Mouse (Mus musculus) forebrain, embryonic 14.5 days (tissue): ENCODE measurements around the gene Olfr1348. TPM values are rescaled to one million over a fixed set of nuclear protein-coding genes. Genes with fewer than 3 reads are reported as not detected.

Experiments used
- ATAC-seq: fragments of 200-750 bp; cut with Nextera tagmentation; 2 replicates; pipeline ENCODE4 v1.8.0; 2017; ENCODE audit warnings: mild to moderate bottlenecking, moderate library complexity
- DNase-seq: peaks from one replicate; pipeline ENCODE4 v3.0.0-alpha.2; 2015; ENCODE audit warnings: low spot score
- H3K27ac ChIP-seq: fragments of 300-500 bp; sonication (generic); 2 replicates; pipeline ENCODE4 v1.5.1; 2014; ENCODE audit warnings: low read depth, mild to moderate bottlenecking, control low read depth, low read length, moderate library complexity
- H3K27me3 ChIP-seq: fragments of 300-500 bp; sonication (generic); replicated peaks from 2 replicates; pipeline ENCODE4 v1.6.1; 2014; ENCODE audit warnings: low read length, control low read depth, mixed read lengths; ENCODE audit not compliant: control insufficient read depth, insufficient read depth
- H3K36me3 ChIP-seq: fragments of 300-500 bp; sonication (generic); 2 replicates; pipeline ENCODE4 v1.6.1; 2014; ENCODE audit warnings: low read length, control low read depth; ENCODE audit not compliant: control insufficient read depth, insufficient read depth
- H3K4me1 ChIP-seq: fragments of 300-500 bp; sonication (generic); 2 replicates; pipeline ENCODE4 v1.6.1; 2014; ENCODE audit warnings: antibody characterized with exemption, low read length, control low read depth; ENCODE audit not compliant: control insufficient read depth, insufficient read depth
- H3K4me2 ChIP-seq: fragments of 300-500 bp; sonication (generic); 2 replicates; pipeline ENCODE4 v1.6.1; 2014; ENCODE audit warnings: mild to moderate bottlenecking, control low read depth, low read length
- H3K4me3 ChIP-seq: fragments of 300-500 bp; sonication (generic); 2 replicates; pipeline ENCODE4 v1.5.1; 2014; ENCODE audit warnings: low read depth, low read length, control low read depth
- H3K9ac ChIP-seq: fragments of 300-500 bp; sonication (generic); 2 replicates; pipeline ENCODE4 v1.6.1; 2014; ENCODE audit warnings: mild to moderate bottlenecking, low read length, control low read depth, moderate library complexity
- H3K9me3 ChIP-seq: fragments of 300-500 bp; sonication (generic); replicated peaks from 2 replicates; pipeline ENCODE4 v1.6.1; 2016; ENCODE audit warnings: low read length, control low read depth, mixed read lengths; ENCODE audit not compliant: control insufficient read depth
- whole genome bisulfite sequencing: fragments of 180-500 bp; shearing (Covaris S2); extraction: QIAGEN DNeasy Blood & Tissue Kit; methylation state at CpG from one replicate; pipeline ENCODE4 v1.1.7; 2014; 5-methylcytosine and 5-hydroxymethylcytosine counted together
- polyA plus RNA-seq: library from polyadenylated mRNA; unstranded; fragments of >200 nt; fragmentation: Nextera tagmentation; extraction: Ambion mirVana; gene quantifications from 2 replicates; pipeline ENCODE4 v1.2.1, GENCODE M21; 2014

Gene Olfr1348
- polyA plus RNA-seq, 1 experiment from 2014 or later, result not detected

DNA sequence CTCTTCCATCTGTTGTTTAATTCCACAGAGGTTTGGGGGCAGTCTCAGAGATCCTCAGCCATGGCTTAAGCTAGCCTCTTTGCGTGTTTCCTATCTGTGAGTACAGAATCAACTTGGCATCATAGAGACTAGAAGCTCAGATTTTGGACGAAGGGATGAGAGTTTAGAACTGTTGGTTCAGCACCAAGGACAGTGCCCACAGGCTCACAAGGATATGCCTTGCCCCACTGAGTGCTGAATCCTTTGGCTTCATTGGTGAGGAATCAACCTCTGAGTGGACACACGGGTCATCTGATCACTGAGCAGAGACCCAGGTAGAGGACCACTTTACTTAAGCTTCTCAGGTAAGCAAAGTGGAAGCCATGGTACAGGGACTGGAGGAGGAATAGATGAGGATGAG is 52.1 kb downstream of the Olfr1348 start:
- Histone ChIP-seq H3K9me3 (no peaks in the 10 kb centered on the region), H3K36me3 (no peaks in the 10 kb centered on the region), H3K4me3 (no peak overlapping the region), H3K4me2 (no peak overlapping the region), H3K27ac (no peak overlapping the region), H3K4me1 (no peaks in the 10 kb centered on the region), H3K27me3 (no peaks in the 10 kb centered on the region), H3K9ac (no peak overlapping the region)
- ATAC-seq (no peak), DNase-seq (no peak)
- WGBS, result 42% methylated on average over 3 of the region's 3 CpGs

DNA sequence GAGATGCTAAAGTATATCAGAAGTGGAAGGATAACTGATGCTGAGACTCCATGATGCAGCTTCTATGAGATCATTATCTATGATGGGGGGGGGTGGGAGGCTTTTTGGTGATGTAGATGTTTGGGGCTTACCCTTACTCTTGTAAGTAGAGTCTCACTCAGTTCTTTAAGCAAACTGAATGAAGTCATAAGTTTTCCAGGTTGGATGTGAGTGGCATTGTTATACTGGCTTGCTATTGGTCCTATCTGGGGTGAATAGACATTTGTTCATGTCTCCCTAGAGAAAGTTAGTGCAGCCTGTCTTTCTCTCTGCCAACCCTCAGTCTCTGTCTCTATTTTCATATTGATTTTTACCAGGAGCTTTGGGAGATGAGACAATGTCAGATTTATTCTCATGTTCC is 52.7 kb downstream of the Olfr1348 start, which contains the start of gene Olfr1336:
TSS of gene Olfr1336 (plus strand) at position 301 of the 400 bp plus-strand sequence.
- H3K4me2 ChIP-seq, result no peak within 1 kb of the TSS
- H3K4me3 ChIP-seq, result no peak within 1 kb of the TSS
- ATAC-seq (no peak), DNase-seq (no peak)
- no peaks in the 10 kb centered on the region for H3K36me3 ChIP-seq
- no peaks in the 10 kb centered on the region for H3K4me1 ChIP-seq
- no peaks in the 10 kb centered on the region for H3K27me3 ChIP-seq
- no peaks in the 10 kb centered on the region for H3K9me3 ChIP-seq
- H3K9ac ChIP-seq, result no peak within 1 kb of the TSS
- no peak within 1 kb of the TSS for H3K27ac ChIP-seq

Other genes starting within 250 kb of the Olfr1348 start
- gene Zfp667, start 222.2 kb downstream of the Olfr1348 start, polyA plus RNA-seq, result 11.7 and 13.5 TPM in 2 replicates
- gene Zfp583, start 177.5 kb downstream of the Olfr1348 start, polyA plus RNA-seq, result 7.7 and 12.2 TPM in 2 replicates
- gene Gm3854, start 165.0 kb downstream of the Olfr1348 start, polyA plus RNA-seq, result 1.7 and 2.7 TPM in 2 replicates
- gene Zfp78, start 145.5 kb downstream of the Olfr1348 start, polyA plus RNA-seq, result 4.5 and 5.9 TPM in 2 replicates
- 15.8 and 18.4 TPM in 2 replicates for gene Zfp28, start 125.5 kb downstream of the Olfr1348 start, polyA plus RNA-seq
- 3.0 and 3.5 TPM in 2 replicates for gene Smim17, start 110.0 kb downstream of the Olfr1348 start, polyA plus RNA-seq
- gene Gm20715, start 98.5 kb downstream of the Olfr1348 start, polyA plus RNA-seq, result not detected in 2 replicates
- 0.14 TPM in 1 of 2 replicates, not detected in the other for gene Olfr1344, start 70.1 kb downstream of the Olfr1348 start, polyA plus RNA-seq
- gene Olfr1336, start 52.6 kb downstream of the Olfr1348 start, polyA plus RNA-seq, result not detected in 2 replicates
- gene Olfr1346, start 41.6 kb downstream of the Olfr1348 start, polyA plus RNA-seq, result not detected in 2 replicates
- not detected in 2 replicates for gene Olfr5, start 21.8 kb downstream of the Olfr1348 start, polyA plus RNA-seq
- gene Olfr1347, start 9.0 kb downstream of the Olfr1348 start, polyA plus RNA-seq, result not detected in 2 replicates
- not detected in 2 replicates for gene Olfr1349, start 14.2 kb upstream of the Olfr1348 start, polyA plus RNA-seq
- gene Olfr1350, start 56.1 kb upstream of the Olfr1348 start, polyA plus RNA-seq, result not detected in 2 replicates
- 4.3 and 6.5 TPM in 2 replicates for gene Zim1, start 187.7 kb upstream of the Olfr1348 start, polyA plus RNA-seq
- gene Peg3, start 221.7 kb upstream of the Olfr1348 start, polyA plus RNA-seq, result 51.1 and 72.9 TPM in 2 replicates
- 15.5 and 21.9 TPM in 2 replicates for gene Usp29, start 221.8 kb upstream of the Olfr1348 start, polyA plus RNA-seq